Mouse (Mus musculus): ENCODE data around the gene Map2k3. TPM values are rescaled to one million over a fixed set of nuclear protein-coding genes. Genes with fewer than 3 reads are reported as not detected.
A peak's percentile ranks its signal among the peaks of the same experiment; 100 is the strongest.

Map2k3 gene
- polyA plus RNA-seq, 1 experiment: 183 TPM

- H3K79me3 ChIP-seq (ENCODE audit: low read depth): no peaks in the 10 kb centered on the region
- no peak overlapping the region for H3ac ChIP-seq (ENCODE audit: control insufficient read depth, insufficient read length, low read depth)
- H3K79me2 ChIP-seq (ENCODE audit: control insufficient read depth, insufficient read depth): no peaks in the 10 kb centered on the region
- no peaks in the 10 kb centered on the region for H3K27me3 ChIP-seq (ENCODE audit: control insufficient read depth, insufficient read depth, insufficient read length)
- TF ChIP-seq MYOG (IDR thresholded peaks at IDR 0.05; ENCODE audit: control insufficient read depth, extremely low read depth, insufficient read length) (no peak), MAX (IDR thresholded peaks at IDR 0.05) (no peak), CTCF (IDR thresholded peaks at IDR 0.05; ENCODE audit: control insufficient read depth, insufficient read depth, insufficient read length) (no peak), FOSL1 (IDR thresholded peaks at IDR 0.05; ENCODE audit: insufficient read depth, low read length, poor library complexity, severe bottlenecking) (no peak), CEBPB (IDR thresholded peaks at IDR 0.05; ENCODE audit: low read depth) (no peak), MYOD1 (IDR thresholded peaks at IDR 0.05; ENCODE audit: control insufficient read depth, insufficient read length, low read depth) (no peak), USF1 (IDR thresholded peaks at IDR 0.05; ENCODE audit: low read depth) (no peak)
- peaks cover 59% of the 10 kb centered on the region for H3K36me3 ChIP-seq (ENCODE audit: control insufficient read depth, insufficient read depth)
- H3K4me3 ChIP-seq (ENCODE audit: insufficient read depth, poor library complexity, severe bottlenecking): no peak overlapping the region
These were observed 21.2 kb downstream of the Map2k3 start for GRCm38 (mm10) chr11:60952986-60953385.

- H3K79me3 ChIP-seq (ENCODE audit: low read depth): no peaks in the 10 kb centered on the region
- H3K27me3 ChIP-seq (ENCODE audit: control insufficient read depth, insufficient read depth, insufficient read length): no peaks in the 10 kb centered on the region
- peaks cover 51% of the 10 kb centered on the region for H3K36me3 ChIP-seq (ENCODE audit: control insufficient read depth, insufficient read depth)
- H3K4me3 ChIP-seq (ENCODE audit: insufficient read depth, poor library complexity, severe bottlenecking): no peak overlapping the region
- no peaks in the 10 kb centered on the region for H3K79me2 ChIP-seq (ENCODE audit: control insufficient read depth, insufficient read depth)
- no peak overlapping the region for H3ac ChIP-seq (ENCODE audit: control insufficient read depth, insufficient read length, low read depth)
- no peak for TF ChIP-seq MAX (IDR thresholded peaks at IDR 0.05)
- no peak for TF ChIP-seq FOSL1 (IDR thresholded peaks at IDR 0.05; ENCODE audit: insufficient read depth, low read length, poor library complexity, severe bottlenecking)
- TF ChIP-seq CTCF (IDR thresholded peaks at IDR 0.05; ENCODE audit: control insufficient read depth, insufficient read depth, insufficient read length): peak; percentile 23
These were observed 22.0 kb downstream of the Map2k3 start for GRCm38 (mm10) chr11:60953803-60954202.

- Histone ChIP-seq H3K79me3 (ENCODE audit: low read depth) (no peaks in the 10 kb centered on the region), H3K27me3 (ENCODE audit: control insufficient read depth, insufficient read depth, insufficient read length) (no peaks in the 10 kb centered on the region), H3K4me3 (ENCODE audit: insufficient read depth, poor library complexity, severe bottlenecking) (no peak overlapping the region)
These were observed 22.6 kb downstream of the Map2k3 start for GRCm38 (mm10) chr11:60954255-60955104.

DNA sequence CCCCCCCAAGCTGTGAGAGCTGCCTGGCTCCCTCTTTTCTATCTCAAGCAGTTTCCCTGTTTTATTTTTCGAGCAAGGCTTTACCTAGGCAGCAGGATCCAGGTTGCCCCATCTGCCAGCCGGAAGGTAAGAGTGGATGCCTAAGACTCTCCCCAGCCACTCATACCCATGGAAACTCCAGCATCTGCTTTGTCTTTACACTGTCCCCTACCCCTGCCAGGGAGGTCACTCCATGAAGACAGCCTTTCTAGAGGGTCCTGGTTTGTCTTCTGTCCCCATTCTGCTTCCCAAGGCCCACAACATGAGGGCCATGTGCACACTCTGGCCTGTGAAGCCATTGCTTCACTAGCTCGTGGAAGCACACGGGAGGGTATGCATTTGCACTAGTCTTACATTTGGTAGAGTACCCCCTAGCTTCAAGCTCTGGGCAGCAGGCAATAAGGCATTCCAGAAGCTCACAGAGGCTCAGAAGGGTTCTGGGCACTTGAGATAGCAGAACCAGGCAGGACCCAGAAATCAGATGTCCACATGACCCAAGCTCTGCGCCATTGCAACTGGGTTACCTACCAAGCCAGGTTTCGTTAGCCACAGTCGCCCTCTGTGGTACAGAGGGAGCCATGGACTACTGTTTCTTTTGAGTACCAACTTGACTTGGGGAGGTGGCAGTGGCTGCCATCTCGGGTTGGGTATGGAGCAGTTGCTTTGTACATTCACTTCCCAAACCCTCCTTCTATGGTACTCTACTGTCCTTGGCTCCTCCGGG lies 24.0 kb downstream of the Map2k3 start:
- no peaks in the 10 kb centered on the region for H3K79me3 ChIP-seq (ENCODE audit: low read depth)
- no peak overlapping the region for H3K4me3 ChIP-seq (ENCODE audit: insufficient read depth, poor library complexity, severe bottlenecking)
- H3K36me3 ChIP-seq (ENCODE audit: control insufficient read depth, insufficient read depth): peaks cover 31% of the 10 kb centered on the region
- H3K79me2 ChIP-seq (ENCODE audit: control insufficient read depth, insufficient read depth): no peaks in the 10 kb centered on the region
- H3ac ChIP-seq (ENCODE audit: control insufficient read depth, insufficient read length, low read depth): no peak overlapping the region
- TF ChIP-seq FOSL1 (IDR thresholded peaks at IDR 0.05; ENCODE audit: insufficient read depth, low read length, poor library complexity, severe bottlenecking) (no peak), MYOG (IDR thresholded peaks at IDR 0.05; ENCODE audit: control insufficient read depth, extremely low read depth, insufficient read length) (no peak), CEBPB (IDR thresholded peaks at IDR 0.05; ENCODE audit: low read depth) (no peak), MAX (IDR thresholded peaks at IDR 0.05) (no peak), CTCF (IDR thresholded peaks at IDR 0.05; ENCODE audit: control insufficient read depth, insufficient read depth, insufficient read length) (no peak)
- H3K27me3 ChIP-seq (ENCODE audit: control insufficient read depth, insufficient read depth, insufficient read length): no peaks in the 10 kb centered on the region

More at GRCm38 (mm10) chr11:60954255-60955104, 22.6 kb downstream of the Map2k3 start:
- H3K79me2 ChIP-seq (ENCODE audit: control insufficient read depth, insufficient read depth): no peaks in the 10 kb centered on the region
- no peak overlapping the region for H3ac ChIP-seq (ENCODE audit: control insufficient read depth, insufficient read length, low read depth)
- TF ChIP-seq MYOG (IDR thresholded peaks at IDR 0.05; ENCODE audit: control insufficient read depth, extremely low read depth, insufficient read length) (no peak), FOSL1 (IDR thresholded peaks at IDR 0.05; ENCODE audit: insufficient read depth, low read length, poor library complexity, severe bottlenecking) (no peak), MAX (IDR thresholded peaks at IDR 0.05) (no peak), CEBPB (IDR thresholded peaks at IDR 0.05; ENCODE audit: low read depth) (no peak), CTCF (IDR thresholded peaks at IDR 0.05; ENCODE audit: control insufficient read depth, insufficient read depth, insufficient read length) (no peak), USF1 (IDR thresholded peaks at IDR 0.05; ENCODE audit: low read depth) (no peak)
- H3K36me3 ChIP-seq (ENCODE audit: control insufficient read depth, insufficient read depth): peaks cover 44% of the 10 kb centered on the region

DNA sequence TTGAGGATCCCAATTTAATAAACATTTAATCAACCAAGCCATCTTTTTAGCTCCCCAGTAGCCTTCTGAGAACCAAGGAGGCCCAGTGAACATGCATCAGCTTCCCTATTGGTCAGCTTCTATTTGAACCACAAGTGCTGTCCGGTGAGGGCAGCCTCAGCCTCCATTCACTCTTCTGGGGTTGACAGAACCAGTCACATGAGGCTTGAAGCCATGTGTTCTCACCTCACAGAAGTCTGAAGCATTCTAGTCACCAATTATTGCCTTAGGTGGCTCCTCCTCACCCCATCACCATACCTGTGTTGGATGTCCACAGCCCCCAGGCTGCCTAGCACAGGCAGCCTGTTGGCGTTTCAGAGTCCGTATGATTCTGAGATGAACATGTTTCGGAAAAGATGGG lies 27.1 kb downstream of the Map2k3 start:
- no peak overlapping the region for H3K4me3 ChIP-seq (ENCODE audit: insufficient read depth, poor library complexity, severe bottlenecking)
- H3K79me2 ChIP-seq (ENCODE audit: control insufficient read depth, insufficient read depth): no peaks in the 10 kb centered on the region
- no peaks in the 10 kb centered on the region for H3K36me3 ChIP-seq (ENCODE audit: control insufficient read depth, insufficient read depth)
- no peaks in the 10 kb centered on the region for H3K79me3 ChIP-seq (ENCODE audit: low read depth)
- TF ChIP-seq MYOG (IDR thresholded peaks at IDR 0.05; ENCODE audit: control insufficient read depth, extremely low read depth, insufficient read length) (no peak), MAX (IDR thresholded peaks at IDR 0.05) (no peak), MYOD1 (IDR thresholded peaks at IDR 0.05; ENCODE audit: control insufficient read depth, insufficient read length, low read depth) (no peak), CEBPB (IDR thresholded peaks at IDR 0.05; ENCODE audit: low read depth) (no peak), CTCF (IDR thresholded peaks at IDR 0.05; ENCODE audit: control insufficient read depth, insufficient read depth, insufficient read length) (no peak), USF1 (IDR thresholded peaks at IDR 0.05; ENCODE audit: low read depth) (no peak), FOSL1 (IDR thresholded peaks at IDR 0.05; ENCODE audit: insufficient read depth, low read length, poor library complexity, severe bottlenecking) (no peak)
- H3K27me3 ChIP-seq (ENCODE audit: control insufficient read depth, insufficient read depth, insufficient read length): no peaks in the 10 kb centered on the region
- no peak overlapping the region for H3ac ChIP-seq (ENCODE audit: control insufficient read depth, insufficient read length, low read depth)
